Mouse (Mus musculus): Measurements from ENCODE around the gene Clmp. TPM values are rescaled to one million over a fixed set of nuclear protein-coding genes. Genes with fewer than 3 reads are reported as not detected.

The Clmp gene
- polyA plus RNA-seq, 1 experiment: not detected

DNA sequence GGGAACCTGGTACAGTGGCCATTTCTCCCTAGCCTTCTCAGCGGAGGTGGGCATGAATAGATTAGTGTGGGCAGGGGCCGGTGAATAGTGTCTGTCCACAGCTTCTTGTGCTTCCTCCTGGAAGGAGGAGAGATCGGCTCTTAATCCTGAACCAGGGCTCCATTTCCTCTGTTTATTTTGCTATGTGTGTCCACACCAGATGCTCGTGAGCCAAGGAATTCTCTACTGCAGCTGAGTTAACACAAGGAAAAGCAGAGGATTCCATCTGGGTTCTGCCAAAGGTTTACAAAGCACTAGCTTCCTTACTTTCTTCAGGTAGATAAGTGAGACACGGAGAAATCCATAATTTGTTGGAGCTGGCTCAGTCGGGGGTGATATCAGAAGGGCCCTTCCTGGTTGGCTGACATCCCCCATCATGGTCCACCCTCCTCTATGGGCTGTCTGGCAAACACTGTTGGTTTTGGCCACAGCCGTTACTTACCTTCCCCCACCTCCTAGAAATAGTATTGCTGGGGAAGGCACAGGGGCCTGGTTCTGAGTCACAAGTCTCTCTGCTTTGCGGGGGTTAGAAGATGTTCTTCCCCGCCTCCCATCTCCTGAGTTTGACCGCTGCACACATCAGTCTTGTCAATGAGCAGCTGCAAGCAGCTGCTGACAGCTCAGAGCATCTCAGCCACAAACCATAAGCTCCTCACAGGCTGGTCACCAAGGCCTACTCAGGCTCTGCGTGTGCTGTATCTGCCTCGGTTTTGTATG, 10.4 kb upstream of the Clmp start:
- no peak for TF ChIP-seq GATA1 (IDR thresholded peaks at IDR 0.05; ENCODE audit: low read length)

DNA sequence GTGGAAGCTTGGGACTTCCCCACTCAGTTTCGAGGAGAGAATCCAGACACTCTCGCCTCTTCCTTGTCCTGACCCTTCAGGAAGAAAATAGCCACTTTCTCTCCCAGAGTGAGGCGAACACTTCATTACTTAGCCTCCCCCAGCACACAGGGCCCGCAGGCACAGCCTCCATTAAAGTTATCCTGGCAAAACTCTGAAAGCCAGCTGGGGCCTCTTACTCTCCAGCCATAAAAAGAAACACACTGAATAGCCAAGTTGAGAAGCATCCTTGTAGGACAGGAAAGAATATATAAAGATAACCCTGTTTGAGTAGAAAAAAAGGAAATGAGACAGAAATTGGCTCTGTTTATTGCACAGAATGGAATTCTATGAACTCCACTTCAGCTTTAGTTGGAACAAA, 7.1 kb upstream of the Clmp start:
- no peak for TF ChIP-seq GATA1 (IDR thresholded peaks at IDR 0.05; ENCODE audit: low read length)

GRCm38 (mm10) chr9:40686421-40686899, 698 bp downstream of the Clmp start:
- TF ChIP-seq GATA1 (IDR thresholded peaks at IDR 0.05; ENCODE audit: low read length): no peak

DNA sequence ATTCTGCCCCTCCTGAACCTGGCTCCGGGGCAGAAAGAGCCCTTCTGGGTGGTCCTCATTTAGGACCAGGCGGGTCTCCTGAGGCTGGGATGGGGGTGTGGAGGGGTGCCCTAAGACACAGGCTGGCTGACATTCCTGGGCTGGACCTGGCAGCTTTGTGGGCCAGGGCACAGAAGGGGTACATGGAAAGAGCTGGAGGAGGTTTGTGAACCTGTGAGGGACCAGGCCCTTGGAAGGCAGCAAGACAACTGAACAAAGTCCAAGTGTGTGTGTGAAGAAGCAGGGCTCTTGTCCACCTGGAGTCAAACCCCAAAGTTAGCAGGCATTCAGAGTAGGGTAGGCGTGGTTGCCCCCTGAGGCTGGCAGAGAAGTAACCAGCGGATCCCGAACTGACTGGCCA, 1.3 kb downstream of the Clmp start:
- no peak for TF ChIP-seq GATA1 (IDR thresholded peaks at IDR 0.05; ENCODE audit: low read length)

DNA sequence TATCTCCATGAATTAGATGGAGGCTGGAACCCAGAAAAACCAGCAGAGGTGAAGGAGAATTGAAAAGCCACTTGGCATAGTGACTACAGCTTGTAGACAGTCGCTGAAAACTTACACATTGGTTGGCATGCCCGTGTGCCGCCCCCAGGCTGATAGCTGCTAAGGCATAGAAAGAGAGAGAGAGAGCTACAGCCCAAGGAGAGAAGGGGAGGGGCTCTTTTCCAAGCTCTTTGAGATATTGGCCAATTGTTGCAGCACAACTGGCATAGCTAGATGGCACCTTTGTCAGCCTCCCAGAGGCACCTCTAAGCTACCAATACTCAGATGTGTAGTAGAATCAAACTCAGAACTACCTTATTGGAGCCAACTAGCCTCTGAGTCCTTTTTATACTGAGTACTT, 1.8 kb downstream of the Clmp start:
- TF ChIP-seq GATA1 (IDR thresholded peaks at IDR 0.05; ENCODE audit: low read length): no peak

DNA sequence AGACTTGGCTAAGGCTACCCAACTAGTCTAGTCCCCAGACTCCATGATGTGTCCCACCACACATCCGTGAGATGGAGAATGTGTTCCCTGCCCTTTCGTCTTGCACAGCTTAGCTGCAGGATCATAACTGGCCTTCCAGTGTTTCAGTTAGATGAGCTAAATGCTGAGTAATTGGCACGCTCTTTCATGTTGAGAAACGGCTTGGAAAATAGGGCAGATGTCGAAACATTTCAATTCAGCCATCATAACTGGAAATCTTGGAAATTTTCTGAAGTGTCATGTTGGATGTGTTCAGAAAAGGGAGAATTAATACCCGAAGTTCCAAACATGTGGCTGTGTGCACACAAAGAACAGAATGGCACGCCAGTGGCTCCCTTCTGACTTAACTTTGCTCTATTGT, 4.7 kb downstream of the Clmp start:
- no peak for TF ChIP-seq GATA1 (IDR thresholded peaks at IDR 0.05; ENCODE audit: low read length)

DNA sequence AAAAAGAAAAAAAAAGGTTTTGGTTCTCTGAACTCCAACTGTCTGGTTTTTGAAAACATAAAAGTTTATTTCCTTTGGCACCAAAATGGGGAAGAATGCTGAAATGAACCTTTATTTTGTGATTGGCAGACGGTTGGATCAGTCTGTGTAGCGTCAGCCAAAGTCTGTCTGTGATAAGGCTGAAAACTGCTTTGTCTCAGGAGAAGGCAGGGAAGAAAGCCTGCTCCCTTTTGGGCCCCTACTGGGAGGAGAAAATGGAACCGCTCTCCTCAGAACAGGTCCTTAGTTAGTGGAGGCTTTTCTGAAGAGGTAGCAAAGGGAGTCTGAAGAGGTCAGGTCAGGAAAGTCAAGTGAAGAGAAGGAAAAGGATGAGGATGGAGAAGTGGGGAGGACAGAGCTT, 7.3 kb downstream of the Clmp start:
- no peak for TF ChIP-seq GATA1 (IDR thresholded peaks at IDR 0.05; ENCODE audit: low read length)

GRCm38 (mm10) chr9:40693768-40694167, 8.0 kb downstream of the Clmp start:
- no peak for TF ChIP-seq GATA1 (IDR thresholded peaks at IDR 0.05; ENCODE audit: low read length)

- TF ChIP-seq GATA1 (IDR thresholded peaks at IDR 0.05; ENCODE audit: low read length): no peak
Measured at GRCm38 (mm10) chr9:40694284-40694683, 8.5 kb downstream of the Clmp start.

GRCm38 (mm10) chr9:40696086-40696485, 10.3 kb downstream of the Clmp start:
- TF ChIP-seq GATA1 (IDR thresholded peaks at IDR 0.05; ENCODE audit: low read length): no peak

GRCm38 (mm10) chr9:40699194-40699593, 13.4 kb downstream of the Clmp start:
- no peak for TF ChIP-seq GATA1 (IDR thresholded peaks at IDR 0.05; ENCODE audit: low read length)

DNA sequence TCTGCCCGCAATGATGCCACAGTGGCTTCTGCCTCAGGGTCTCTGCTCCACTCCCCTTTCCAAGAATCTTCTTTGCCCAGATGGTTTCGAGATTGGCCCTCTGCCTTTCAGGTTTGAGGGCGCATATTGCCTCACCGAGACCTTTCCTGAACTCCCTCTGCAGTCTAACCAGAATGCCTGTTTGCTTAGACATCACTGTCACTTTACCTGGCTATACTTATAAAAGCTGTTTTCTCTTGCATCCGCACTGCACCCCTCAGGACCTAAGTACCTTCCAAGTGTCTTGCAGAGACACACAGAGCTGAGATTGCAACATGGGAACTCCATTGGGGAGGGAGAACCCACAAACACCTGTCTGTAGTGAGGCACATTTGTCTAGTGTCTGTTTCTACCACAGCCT, 14.5 kb downstream of the Clmp start:
- TF ChIP-seq GATA1 (IDR thresholded peaks at IDR 0.05; ENCODE audit: low read length): no peak

GRCm38 (mm10) chr9:40704364-40705276, 18.9 kb downstream of the Clmp start:
- TF ChIP-seq GATA1 (IDR thresholded peaks at IDR 0.05; ENCODE audit: low read length): no peak

DNA sequence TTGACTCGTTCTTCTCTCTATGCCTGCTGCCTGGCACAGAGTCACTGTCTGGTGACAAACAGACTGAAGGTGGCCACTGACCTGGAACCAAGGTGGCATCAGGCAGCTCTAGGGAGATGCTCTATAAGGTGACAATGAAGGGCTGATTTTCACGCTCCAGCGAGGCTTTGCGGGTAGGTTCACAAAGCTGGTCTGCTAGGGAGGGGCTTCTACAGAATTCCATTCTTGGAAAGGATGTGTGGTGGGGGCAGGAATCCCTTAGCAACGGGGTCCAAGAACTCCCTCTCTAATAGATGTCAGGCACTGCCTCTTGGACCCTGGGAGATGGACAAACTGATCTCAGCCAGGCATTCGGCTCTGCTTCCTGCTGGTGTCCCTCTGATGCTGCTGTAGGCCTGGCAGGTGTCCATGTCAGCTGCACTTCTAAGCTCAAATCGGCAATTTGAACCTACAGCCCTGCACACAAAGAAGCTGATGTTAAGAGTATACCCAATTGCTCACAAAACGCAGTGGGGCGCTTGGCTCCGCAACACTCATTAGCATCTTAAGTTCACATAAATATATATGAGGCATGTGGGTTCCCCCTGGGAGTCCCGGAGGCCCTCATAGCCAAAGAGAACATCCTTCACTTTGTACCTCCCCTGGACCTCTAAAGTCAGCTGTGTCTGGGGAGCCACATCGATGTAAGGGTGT, 22.8 kb downstream of the Clmp start:
- no peak for TF ChIP-seq GATA1 (IDR thresholded peaks at IDR 0.05; ENCODE audit: low read length)

GRCm38 (mm10) chr9:40709141-40709537, 23.4 kb downstream of the Clmp start:
- TF ChIP-seq GATA1 (IDR thresholded peaks at IDR 0.05; ENCODE audit: low read length): no peak

DNA sequence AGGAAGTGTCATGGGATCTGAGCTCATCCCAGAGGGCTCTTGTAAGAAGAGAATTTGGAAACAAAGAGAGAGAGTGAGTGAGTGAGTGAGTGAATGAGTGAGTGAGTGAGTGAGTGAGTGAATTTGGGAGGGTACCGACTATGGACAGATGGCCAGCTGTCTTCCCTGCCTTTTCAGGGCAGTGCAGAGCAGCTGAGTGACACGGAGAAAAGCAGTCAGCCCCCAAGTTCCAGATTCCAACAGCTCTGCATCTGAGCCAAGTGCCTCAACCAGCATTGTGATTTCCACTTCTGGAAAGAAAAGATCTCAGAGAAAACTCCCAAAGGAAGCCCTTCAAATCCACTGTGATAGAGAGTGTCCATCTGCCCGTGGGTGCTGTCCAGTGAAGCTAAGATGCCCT, 23.8 kb downstream of the Clmp start:
- TF ChIP-seq GATA1 (IDR thresholded peaks at IDR 0.05; ENCODE audit: low read length): no peak

Measured in G1E-ER4 (cell line).